Mouse (Mus musculus) lung, postnatal 0 days (tissue): ENCODE results near the gene Lrrc3b.

Experiments
- CTCF ChIP-seq: IDR thresholded peaks from 2 replicates; pipeline ENCODE4 v1.5.1; 2016; ENCODE audit warnings: antibody characterized with exemption, mild to moderate bottlenecking
- EP300 ChIP-seq: IDR thresholded peaks from 2 replicates; pipeline ENCODE4 v1.6.1; 2016; ENCODE audit warnings: antibody characterized with exemption, mild to moderate bottlenecking, control low read depth

DNA sequence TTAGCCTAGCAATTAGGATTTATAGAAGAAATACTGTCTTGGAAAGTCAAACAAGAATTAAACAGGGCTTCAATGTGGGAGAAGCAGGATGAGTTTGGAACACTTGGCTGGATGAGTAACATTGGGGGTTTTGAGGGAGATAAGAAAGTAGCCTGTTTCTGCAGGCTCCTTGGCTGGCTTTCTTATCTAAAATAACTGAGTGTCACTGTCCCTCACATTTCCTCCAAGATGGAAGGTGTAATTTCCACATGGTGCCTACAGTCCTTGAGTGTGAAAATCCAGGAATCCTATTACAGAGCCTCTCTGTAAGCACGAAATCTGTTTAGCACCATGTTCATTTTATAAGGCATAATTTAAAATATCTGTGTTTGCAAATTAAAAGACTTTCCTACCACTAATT, 112.9 kb downstream of the Lrrc3b start:
- TF ChIP-seq CTCF (no peak), EP300 (no peak)
